Mouse (Mus musculus) retina, adult 2 months (tissue): ENCODE data around the gene Elane.

Experiments used
- DNase-seq: peaks from one replicate; pipeline ENCODE4 v3.0.0-alpha.2; 2012; ENCODE audit warnings: low read depth, low spot score

Gene Elane

GRCm38 (mm10) chr10:79857894-79858293 lies 28.2 kb upstream of the Elane start:
- no peak for DNase-seq

DNA sequence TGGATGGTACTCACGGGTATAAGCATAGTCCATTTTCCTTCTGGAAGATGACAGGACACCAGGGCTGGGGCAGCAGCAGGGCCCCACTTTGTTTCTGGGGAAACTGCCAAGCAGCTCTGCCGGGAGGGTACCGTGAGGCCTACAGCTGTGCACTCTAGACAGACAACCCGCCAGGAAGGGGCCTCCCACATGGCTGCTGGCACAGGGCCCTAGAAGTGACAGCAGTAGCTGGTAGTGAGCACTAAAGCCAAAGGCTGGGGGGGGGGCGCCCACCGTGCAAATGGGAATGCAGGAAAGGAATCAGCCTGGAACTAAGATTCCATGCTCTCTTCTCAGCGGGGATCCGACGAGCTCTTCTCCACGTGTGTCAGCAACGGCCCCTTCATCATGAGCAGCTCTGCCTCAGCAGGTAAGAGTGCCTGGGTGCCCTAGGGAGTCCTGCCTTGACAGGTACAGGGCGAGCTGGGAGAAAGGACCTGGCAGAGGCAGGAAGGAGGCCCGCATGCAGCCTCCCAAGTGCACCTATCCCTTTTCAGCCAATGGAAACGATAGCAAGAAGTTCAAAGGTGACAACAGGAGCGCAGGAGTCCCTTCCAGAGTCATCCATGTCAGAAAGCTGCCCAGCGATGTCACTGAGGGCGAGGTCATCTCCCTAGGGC lies 27.5 kb upstream of the Elane start:
- DNase-seq, result no peak

GRCm38 (mm10) chr10:79859116-79859515 lies 26.9 kb upstream of the Elane start:
- DNase-seq, result no peak

GRCm38 (mm10) chr10:79860079-79860911 lies 25.8 kb upstream of the Elane start:
- DNase-seq, result no peak

DNA sequence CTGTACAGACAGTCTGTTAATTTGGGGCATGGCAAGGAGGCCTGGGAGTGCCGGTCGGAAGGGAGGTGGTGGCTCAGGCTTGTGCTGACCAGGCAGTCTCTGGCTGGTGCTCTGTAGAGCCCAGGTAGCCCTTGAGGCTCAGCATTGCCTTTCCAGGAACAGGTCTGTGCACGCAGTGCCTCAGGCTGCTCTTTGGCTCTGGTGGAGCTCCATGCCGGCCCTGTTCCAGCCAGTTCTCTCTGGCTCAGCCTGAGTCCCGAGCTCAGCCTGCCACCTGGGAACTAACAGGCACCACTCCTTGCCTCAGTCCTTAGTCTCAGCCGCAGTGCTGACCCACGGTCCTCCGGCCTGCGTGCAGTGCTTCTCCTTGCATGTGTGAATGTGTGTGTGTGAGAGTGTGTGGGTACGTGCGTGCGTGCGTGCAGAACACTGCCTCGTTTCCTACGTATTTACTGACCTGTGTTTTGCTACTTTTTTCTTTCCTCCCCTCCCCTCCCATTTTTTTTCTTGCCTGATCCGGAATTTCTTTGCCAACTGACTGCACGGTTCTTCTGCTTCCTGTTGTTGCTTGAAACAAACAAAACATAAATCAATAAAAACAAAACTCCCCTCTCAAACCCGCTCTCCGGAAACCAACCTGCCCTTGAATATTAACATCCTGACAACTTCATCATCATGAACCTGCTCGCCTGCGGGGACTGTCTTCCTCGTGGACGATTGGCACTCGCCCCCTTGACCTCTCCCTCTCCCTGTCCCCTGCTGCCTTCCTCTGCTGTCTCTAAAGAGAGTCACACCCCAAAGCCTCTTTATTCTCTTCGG lies 24.6 kb upstream of the Elane start:
- DNase-seq, result no peak

DNA sequence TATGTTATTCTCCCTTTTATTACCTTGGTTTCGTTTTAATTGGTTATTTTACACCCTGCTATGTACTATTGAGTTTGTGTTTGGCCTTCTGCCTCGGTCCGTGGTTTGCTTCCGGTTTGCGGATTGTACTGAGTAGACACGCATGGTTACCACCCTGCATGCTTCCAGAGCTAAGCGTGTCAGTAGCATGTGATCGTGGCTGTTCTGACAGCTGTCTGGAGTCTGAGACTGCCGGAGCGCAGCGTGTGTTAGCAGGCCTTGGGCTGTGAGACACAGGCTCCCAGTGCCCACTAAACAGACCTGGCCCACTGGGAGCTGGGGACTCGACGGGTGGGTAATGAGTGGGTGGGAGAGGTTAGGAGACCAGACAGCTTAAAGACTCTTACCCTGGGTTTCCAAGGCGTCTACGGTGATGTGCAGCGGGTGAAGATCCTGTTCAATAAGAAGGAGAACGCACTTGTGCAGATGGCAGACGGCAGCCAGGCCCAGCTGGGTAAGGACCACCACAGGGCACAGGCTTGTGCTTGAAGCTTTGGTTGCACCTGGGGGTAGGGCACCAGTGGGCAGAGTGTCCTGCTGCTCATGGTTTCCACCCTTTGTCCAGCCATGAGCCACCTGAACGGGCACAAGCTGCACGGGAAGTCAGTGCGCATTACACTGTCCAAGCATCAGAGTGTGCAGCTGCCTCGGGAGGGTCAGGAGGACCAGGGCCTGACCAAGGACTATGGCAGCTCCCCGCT lies 23.8 kb upstream of the Elane start:
- DNase-seq, result no peak

DNA sequence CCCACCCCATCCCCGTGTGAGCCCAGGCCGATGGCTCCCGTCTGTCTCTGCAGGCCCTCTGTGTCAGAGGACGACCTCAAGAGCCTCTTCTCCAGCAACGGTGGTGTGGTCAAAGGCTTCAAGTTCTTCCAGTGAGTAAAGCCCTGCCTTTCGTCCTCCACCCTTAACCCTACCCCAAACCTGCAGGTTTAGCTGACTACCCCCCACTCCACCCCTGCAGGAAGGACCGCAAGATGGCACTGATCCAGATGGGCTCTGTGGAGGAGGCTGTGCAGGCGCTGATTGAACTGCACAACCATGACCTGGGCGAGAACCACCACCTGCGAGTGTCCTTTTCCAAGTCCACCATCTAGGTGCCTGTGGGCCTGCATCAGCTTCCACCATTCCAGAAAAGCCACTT lies 23.1 kb upstream of the Elane start:
- no peak for DNase-seq

DNA sequence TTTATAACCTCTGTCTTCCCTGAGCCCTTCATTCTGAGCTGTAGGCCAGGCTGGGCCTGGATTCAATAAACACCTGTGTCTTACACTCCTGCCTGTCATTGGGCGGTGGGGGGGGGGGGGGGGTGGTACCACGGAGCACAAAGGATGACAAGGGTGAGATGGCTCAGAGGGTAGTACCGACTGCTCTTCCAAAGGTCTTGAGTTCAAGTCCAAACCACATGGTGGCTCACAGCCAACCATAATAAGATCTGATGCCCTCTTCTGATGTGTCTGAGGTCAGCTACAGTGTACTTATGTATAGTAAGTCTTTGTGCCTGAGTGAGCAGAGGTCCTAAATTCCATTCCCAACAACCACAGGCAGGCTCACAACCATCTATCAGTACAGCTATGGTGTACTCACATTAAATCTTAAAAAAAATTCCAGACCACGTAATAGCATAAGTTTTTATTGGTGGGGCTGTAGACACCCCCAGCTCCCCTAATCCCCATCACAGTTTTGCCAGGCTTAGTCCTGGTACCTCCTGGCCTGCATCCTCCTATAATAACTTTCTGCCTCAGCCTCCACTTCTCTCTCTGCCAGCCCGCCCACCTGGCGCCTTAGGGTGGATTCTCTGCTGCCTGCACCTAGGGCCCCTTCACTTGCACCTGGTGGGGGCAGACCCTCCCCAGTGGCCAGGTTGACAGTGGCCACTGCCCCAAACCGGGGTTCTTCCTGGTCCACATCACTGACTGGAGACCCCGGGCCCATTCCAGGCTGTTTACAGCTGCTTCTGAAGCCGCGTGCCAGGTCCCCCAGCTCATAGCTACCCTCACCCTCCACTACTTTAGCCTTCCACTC lies 21.5 kb upstream of the Elane start:
- no peak for DNase-seq

DNA sequence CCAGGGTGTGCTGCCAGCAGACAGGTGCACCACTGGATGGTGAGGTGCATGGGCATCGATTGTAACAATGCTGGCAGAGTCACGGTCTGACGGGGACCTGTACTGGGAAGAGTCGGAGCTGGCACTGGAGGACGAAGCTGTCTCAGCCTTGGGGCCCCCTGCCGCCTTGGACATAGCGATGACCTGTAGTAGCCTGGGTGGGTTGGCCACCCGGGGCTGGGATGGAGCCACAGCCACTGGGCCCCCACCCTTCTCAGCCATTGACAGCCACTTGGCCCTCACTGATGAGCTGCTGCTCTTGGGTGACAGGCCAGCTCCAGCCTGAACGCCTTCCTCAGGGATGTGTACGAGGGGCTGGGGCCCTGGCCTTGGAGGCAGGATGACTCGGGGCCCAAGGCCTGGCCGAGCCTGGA lies 20.9 kb upstream of the Elane start:
- DNase-seq, result no peak

DNA sequence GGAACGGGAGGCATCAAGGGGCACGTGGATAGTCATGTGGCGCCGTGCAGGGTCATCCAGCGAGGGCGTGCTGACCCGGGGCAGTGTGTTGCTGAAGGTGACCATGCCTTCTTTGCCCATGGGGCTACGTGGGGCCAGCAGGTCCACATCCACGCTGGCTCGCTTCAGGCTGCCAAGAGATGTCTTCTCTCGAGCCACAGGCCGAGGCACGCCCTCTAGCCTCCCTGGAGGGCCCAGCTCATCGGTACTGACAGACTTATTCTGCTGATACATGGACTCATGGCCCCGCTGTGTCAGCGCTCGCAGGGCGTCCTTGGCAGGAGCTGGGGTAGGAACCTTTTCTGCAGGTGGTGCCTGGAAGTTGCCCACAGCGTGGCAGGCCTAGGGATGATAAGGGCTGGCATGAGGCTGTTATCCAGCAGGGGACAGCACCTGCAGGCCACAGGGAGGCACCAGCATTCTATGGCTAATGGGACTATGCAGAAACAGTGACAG lies 20.2 kb upstream of the Elane start:
- no peak for DNase-seq

- DNase-seq, result no peak
These were observed 19.4 kb upstream of the Elane start for GRCm38 (mm10) chr10:79866601-79867000.

- no peak for DNase-seq
These were observed 14.2 kb upstream of the Elane start for GRCm38 (mm10) chr10:79871845-79872244.

DNA sequence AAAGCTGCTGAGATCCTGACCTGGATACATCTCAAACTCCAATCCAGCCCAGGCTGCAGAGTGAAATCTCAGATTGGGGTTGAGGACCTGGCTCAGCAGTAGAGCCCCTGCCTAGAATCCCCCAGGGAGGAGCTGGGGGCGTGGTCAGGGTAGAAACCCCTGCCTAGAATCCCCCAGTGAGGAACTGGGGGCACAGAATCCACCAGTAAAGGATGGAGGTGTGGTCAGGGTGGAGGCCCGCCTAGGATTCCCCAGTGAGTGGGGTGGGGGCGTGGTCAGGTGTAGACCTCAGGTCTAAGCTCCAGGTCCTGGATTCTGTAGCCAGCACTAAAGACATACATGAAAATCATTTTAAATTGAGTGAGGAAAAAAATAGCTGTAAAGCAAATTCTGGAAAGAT lies 13.2 kb upstream of the Elane start:
- DNase-seq, result no peak

DNA sequence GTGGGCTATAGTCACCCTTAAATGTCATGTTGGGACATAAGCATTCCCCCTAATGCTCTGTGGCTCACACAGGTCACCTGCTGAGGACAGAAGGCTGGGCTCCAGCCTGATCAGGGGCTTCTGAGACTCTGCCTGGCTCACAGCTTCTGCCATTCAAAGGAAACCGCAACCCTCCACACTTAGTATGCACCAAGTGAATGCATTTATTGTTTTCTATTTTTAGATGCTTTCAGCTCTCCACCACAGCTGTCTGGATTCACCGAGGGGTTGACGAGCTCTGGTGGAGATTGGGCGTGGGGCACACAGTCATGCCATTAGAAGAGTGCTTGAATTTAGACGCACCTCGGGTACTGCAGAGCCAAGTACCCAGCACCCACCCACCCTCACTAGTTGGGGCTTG lies 12.7 kb upstream of the Elane start:
- no peak for DNase-seq

GRCm38 (mm10) chr10:79873715-79874289 lies 12.2 kb upstream of the Elane start:
- DNase-seq, result no peak

DNA sequence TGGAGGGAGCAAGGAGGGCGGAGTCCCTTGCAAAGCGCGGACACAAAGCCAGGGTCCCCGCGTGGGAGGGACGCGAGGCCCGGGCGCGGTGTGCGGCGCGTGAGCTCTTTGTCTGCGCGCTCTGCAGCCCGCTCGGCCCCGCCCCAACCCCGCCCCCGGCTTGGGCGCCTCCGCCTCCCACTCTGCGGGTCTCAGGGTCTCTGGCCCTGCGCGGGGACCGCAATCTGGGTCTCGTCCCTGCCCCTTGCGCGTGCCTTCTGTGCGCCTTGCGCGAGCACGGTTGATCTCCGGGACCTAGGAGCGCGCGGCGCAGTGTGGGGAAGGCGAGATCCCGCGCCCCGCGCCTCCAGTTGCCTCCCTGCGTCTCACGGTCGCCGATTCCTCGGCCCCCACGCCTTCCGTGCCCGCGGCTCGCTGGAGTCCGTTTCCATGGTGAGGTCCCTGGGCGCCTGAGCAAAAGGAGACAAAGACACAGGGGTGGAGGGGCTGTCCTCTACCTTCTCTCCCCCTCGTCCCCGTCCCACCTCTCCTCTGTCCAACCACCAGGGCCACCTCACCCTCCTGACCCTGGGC lies 11.7 kb upstream of the Elane start, which contains the start of the genes Prtn3 and Plppr3:
TSS of gene Prtn3 (plus strand) at position 187 of the 573 bp plus-strand sequence.
TSS of gene Plppr3 (minus strand) at position 345 of the 573 bp plus-strand sequence.
- DNase-seq, result no peak

GRCm38 (mm10) chr10:79877174-79877573 lies 8.9 kb upstream of the Elane start:
- no peak for DNase-seq

- DNase-seq, result no peak
These were observed 8.3 kb upstream of the Elane start for GRCm38 (mm10) chr10:79877757-79878156.

GRCm38 (mm10) chr10:79879527-79879926 lies 6.5 kb upstream of the Elane start:
- DNase-seq, result no peak

DNA sequence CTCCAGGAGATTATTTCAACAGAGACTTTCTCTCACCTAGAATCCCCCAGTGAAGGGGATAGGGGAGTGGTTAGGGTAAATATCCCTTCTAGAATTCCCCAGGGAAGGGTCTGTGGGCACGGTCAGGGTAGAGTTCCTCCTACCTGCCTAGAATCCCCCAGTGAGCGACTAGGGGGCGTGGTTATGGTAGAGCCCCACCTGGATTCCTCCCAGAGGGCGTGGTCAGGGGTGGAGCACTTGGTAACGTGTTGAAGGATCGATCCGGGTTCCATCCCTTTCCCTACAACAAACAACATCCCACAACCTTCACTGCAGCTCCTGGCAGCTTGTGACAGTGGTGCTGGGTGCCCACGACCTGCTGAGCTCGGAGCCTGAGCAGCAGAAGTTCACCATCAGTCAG lies 5.3 kb upstream of the Elane start:
- no peak for DNase-seq
